Mouse (Mus musculus): ENCODE data around the gene Zbtb3. TPM values are rescaled to one million over a fixed set of nuclear protein-coding genes. Genes with fewer than 3 reads are reported as not detected.
"Not testable (repeated sequence)": the region's sequence is repeated elsewhere in the genome, so short reads cannot be mapped to it uniquely, and the experiment has no call there.

Zbtb3 gene
- total RNA-seq, 1 experiment from 2014 or later = 1.1 TPM

GRCm38 (mm10) chr19:8798264-8798946, 4.0 kb upstream of the Zbtb3 start, which contains the start of gene Polr2g:
TSS of gene Polr2g (minus strand) at chr19:8798577.
- ATAC-seq (replicated peaks; ENCODE audit: insufficient number of reproducible peaks, low FRiP score, low TSS enrichment, poor library complexity, severe bottlenecking) = peak; percentile 80

GRCm38 (mm10) chr19:8798947-8799315, 3.4 kb upstream of the Zbtb3 start:
- no peak for ATAC-seq (replicated peaks; ENCODE audit: insufficient number of reproducible peaks, low FRiP score, low TSS enrichment, poor library complexity, severe bottlenecking)

GRCm38 (mm10) chr19:8803204-8803780, 937 bp downstream of the Zbtb3 start:
- ATAC-seq (replicated peaks; ENCODE audit: insufficient number of reproducible peaks, low FRiP score, low TSS enrichment, poor library complexity, severe bottlenecking) = no peak

DNA sequence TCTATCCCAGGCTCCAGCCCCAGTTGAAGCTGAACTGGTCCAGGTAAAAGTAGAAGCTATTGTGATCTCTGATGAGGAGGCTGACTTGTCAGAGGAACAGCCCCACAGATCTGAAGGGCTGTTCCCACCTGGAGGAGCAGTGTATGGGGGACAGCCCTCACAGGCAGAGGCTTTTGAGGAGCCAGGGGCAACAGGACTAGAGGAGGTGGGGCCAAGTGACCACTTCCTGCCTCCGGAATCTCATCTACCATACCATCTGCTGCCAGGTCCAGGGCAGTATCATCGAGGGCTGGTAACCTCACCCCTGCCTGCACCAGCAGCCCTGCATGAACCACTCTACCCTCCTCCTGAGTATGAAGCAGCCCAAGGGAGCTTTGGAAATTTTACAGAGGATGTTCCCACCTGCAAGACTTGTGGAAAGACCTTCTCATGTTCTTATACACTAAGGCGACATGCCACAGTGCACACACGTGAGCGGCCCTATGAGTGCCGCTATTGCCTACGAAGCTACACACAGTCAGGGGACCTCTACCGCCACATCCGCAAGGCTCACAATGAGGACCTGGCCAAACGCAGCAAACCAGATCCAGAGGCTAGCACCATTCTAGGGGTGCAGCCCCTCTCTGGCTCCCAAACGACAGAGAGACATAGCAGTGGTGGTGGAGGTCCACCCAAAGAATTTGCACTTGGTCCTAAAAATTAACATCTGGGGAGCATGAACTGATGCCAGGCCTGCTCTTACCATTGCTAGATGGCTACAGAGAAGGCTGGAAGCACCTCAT, 1.7 kb downstream of the Zbtb3 start:
- ATAC-seq (replicated peaks; ENCODE audit: insufficient number of reproducible peaks, low FRiP score, low TSS enrichment, poor library complexity, severe bottlenecking) = no peak

DNA sequence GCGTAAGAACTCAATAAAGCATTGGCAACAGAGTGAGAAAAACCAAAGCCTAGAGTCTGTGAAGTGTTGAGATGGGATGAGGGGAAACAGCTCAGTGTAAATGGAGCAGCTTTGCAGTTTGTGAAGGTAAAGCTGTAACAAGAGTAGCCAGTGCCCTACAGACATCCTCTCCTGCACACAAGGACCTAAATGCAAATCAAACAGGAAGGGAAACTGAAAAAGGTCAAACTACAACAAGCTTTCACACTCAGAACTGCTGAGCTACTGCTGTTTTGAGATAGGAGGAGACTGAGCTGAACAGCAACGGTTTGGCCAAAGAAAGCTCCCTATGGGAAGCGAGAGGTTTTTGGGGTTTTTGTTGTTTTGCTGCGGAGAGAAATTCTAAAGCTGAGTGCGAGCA, 4.5 kb downstream of the Zbtb3 start:
- peak; percentile 28; the same call in 1 of the 2 replicates for ATAC-seq (replicated peaks; ENCODE audit: insufficient number of reproducible peaks, low FRiP score, low TSS enrichment, poor library complexity, severe bottlenecking)

DNA sequence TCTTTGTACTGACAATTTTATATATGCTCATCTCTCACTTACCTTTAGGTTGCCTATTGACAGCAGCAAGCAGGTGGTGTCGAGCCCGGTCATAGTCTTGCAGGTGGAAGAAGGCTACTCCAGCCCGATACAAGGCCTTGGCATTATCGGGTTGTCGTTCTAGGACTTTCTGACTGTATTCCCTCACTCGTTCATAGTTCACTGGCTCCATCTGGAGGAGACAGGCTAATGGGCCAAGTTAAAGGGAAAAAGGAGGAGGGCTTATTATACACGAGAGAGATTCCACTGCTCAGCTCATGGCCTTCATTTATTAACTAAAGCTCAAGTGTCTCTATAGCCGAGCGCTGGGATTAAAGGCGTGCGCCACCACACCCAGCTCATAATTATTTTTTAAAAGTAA, 13.5 kb downstream of the Zbtb3 start:
- no peak for ATAC-seq (replicated peaks; ENCODE audit: insufficient number of reproducible peaks, low FRiP score, low TSS enrichment, poor library complexity, severe bottlenecking)

DNA sequence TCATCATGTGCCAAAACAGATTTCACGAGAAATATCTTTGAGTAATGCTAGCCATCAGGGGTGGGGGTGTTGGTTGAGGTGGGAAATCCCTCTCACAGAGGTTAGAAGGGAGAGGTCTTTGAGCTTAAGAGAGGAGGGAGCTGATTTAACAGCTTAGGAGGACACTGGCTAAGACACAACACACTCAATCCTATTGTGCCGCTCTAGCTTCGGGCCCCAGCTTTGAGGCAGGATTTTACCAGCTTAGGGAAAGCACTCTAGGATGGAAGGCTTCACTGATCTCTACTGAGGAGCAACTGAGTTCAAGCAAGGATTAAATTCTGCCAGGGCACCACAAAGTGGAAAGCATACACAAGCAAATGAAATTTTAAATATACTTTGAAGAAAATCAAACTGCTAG, 14.6 kb downstream of the Zbtb3 start:
- ATAC-seq (replicated peaks; ENCODE audit: insufficient number of reproducible peaks, low FRiP score, low TSS enrichment, poor library complexity, severe bottlenecking) = no peak

DNA sequence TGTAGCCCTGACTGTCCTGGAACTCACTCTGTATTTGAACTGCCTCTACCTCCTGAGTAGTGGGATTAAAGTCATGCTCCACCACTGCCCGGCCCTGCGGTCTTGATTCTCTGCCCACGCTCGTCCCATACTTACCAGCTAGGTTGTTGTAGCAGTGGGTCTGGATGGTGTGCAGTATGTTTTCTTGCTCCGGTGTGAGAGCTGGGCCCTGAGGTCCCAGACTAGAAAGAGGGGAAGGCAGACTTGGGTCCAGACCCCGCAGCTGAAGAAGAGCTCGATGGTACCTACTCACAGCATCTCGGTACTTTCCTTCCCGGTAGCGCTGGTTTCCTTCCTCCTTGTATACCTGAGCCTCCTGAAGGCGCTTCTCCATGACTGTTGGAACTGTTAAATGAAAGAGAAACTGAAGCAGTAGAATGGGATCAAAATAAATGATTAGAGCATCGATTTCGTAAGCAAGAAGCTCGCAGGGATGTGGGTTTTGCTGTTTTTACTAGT, 16.0 kb downstream of the Zbtb3 start:
- ATAC-seq (replicated peaks; ENCODE audit: insufficient number of reproducible peaks, low FRiP score, low TSS enrichment, poor library complexity, severe bottlenecking) = no peak

DNA sequence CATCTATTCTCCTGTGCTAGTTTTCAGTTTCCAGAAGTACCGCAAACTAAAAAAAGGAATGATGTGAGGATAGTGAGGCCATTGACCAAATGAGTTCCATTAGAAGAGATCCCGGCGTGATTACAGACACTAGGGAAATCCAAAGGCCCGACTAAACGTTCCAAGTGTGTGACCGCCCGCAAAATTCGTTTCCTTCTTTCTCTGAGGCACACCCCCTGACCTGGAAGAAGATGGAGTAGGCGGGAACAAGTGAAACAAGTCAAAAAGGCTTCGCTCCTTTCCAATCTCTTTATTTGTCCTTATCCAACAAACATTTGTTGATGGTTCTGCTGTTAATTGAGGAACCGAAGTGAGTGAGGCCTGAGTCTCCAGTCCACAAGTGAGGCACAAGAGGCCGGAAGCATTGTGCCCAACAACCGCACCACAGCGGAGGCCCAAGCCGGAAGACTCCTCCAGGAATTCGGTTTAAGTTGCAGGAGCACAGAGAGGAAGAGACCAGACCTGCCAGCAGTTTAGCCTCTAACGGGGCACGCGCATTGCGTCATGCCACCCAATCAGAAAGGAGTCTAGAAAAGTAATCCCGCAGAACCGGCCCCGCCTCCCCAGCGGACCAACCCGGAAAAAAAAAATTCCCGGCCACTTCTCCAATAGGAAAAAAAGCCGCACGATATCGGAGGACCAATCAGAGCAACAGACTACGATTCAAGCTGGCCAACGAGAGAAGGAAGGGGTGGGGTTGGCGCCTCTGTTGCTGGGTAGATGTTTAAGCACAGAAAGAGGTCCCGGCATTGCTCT, 16.6 kb downstream of the Zbtb3 start, which contains the start of gene Ttc9c:
Gene Ttc9c, minus strand, starts transcription at position 533 of the 795 bp plus-strand sequence.
- peak; percentile 72 for ATAC-seq (replicated peaks; ENCODE audit: insufficient number of reproducible peaks, low FRiP score, low TSS enrichment, poor library complexity, severe bottlenecking)

DNA sequence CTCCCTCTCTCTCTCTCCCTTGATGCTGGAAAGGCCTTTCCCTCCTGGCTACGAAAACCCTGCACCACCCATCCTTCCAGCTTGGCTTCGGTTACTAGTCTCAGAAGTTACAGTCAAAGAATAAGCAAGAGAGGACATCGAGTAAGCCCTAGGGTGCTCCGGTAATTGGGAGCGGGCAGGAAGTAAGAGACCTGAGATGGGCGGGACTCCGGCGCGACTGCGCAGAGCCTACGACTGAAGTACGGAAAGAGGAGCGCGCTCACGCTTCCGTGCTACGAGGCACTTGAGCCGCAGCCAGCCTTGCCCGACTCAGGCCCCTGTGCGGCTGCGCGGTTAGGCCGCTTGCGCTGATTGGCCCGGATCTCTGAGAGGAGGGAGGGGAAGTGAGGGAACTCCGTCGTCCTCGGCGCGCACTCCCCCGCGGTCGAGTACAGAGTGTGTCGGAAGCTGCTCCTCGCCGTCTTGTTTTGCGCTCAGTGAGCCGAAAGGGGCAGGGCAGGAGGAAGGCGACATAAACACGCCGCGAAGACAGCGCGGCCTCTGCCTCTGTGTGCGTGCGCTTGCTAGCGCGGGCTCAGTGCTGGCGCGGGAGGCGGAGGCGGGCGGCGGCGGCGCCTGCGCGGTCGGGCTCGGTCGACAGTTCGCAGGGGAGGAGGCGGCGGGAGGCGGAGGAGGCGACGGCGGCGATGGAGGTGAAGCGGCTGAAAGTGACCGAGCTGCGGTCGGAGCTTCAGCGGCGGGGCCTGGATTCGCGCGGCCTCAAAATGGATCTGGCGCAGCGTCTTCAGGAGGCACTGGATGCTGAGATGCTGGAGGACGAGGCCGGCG, 17.5 kb downstream of the Zbtb3 start, which contains the start of gene Hnrnpul2:
Gene Hnrnpul2, plus strand, starts transcription at position 415 of the 828 bp plus-strand sequence.
- peak; percentile 87 for ATAC-seq (replicated peaks; ENCODE audit: insufficient number of reproducible peaks, low FRiP score, low TSS enrichment, poor library complexity, severe bottlenecking)

DNA sequence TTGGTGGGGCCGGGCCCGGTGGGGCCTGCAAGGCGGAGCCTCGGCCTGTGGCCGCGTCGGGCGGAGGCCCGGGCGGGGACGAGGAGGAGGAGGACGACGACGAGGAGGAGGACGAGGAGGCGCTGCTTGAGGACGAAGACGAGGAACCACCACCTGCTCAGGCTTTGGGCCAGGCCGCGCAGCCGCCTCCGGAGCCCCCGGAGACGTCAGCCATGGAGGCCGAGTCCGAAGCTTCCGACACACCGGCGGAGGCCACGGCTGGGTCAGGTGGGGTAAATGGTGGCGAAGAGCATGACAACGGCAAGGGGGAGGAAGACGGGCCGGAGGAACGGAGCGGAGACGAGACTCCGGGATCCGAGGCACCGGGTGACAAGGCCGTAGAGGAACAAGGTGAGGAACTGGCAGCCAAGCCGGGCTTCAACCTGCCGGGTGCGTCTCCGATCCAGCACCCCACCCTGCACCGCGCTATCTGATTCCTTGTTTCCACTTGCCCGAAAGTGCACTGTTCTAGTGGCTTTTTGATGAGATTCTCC, 18.1 kb downstream of the Zbtb3 start:
- no peak for ATAC-seq (replicated peaks; ENCODE audit: insufficient number of reproducible peaks, low FRiP score, low TSS enrichment, poor library complexity, severe bottlenecking)

- ATAC-seq (replicated peaks; ENCODE audit: insufficient number of reproducible peaks, low FRiP score, low TSS enrichment, poor library complexity, severe bottlenecking) = no peak
Measured at GRCm38 (mm10) chr19:8821146-8821545, 18.8 kb downstream of the Zbtb3 start.

DNA sequence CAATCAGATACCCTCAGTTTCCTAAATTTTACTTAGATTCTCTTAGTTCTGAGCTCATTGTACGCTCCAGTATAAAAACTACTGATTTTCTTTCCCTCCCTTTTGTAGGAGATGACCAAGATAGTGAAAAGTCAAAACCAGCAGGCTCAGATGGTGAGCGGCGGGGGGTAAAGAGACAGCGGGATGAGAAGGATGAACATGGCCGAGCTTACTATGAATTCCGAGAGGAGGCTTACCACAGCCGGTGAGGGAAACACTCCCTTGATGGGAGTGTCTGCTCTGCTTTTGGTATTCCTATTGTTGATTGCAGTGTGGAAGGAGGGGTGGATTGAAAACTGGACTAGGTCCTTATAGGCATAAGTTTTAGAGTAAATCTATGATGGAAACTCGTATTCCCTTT, 20.3 kb downstream of the Zbtb3 start:
- ATAC-seq (replicated peaks; ENCODE audit: insufficient number of reproducible peaks, low FRiP score, low TSS enrichment, poor library complexity, severe bottlenecking) = no peak

DNA sequence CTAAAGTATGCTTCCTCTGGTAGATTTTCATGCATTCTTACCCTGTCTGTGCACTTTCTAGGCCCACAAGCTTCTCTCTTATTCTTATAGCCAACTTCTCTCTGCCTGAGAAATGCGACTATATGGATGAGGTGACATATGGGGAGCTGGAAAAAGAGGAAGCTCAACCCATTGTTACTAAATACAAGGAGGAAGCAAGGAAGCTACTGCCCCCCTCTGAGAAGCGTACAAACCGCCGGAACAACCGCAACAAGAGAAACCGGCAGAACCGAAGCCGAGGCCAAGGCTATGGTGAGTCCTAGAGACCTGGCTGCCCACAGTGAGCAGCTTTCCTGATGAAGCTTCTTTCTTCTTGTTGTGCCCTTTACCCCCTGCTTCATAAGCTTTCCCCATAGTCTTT, 27.3 kb downstream of the Zbtb3 start, which contains the start of gene AC129217.1:
Gene AC129217.1, plus strand, starts transcription at position 114 of the 400 bp plus-strand sequence.
- peak; percentile 86 for ATAC-seq (replicated peaks; ENCODE audit: insufficient number of reproducible peaks, low FRiP score, low TSS enrichment, poor library complexity, severe bottlenecking)

DNA sequence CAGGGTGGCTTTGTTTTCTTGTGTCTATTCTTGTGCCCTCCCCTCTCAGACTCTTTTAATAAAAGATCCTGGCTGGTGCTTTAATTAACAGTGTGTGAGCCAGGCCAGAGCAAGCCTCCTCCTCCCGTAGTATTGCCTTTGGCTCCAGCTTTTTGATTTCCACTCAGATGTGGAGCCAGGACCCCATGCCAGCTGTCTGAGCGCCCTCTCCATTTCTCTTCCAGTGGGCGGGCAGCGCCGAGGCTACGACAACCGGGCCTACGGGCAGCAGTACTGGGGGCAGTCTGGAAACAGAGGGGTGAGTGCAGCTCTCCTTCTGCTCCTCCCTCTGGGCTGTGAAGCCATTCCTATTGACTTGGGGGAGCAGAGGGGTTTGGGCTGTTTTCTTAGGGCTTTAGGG, 28.3 kb downstream of the Zbtb3 start:
- no peak for ATAC-seq (replicated peaks; ENCODE audit: insufficient number of reproducible peaks, low FRiP score, low TSS enrichment, poor library complexity, severe bottlenecking)

DNA sequence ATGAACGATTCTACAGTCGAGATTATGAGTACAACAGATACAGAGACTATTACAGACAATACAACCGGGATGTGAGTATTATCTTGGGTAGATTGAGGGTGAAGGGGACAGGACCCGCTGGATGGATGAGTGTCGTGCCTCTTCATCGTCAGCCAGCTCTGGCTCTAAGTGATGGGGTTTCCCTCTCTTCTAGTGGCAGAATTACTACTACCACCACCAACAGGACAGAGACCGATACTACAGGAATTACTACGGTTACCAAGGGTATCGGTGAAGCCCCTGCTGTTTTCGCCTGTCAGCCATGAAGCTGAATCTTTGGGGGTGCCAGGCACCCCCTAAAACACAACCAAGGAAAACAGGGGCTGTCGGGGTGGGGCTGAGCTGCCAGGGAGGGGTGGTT, 28.9 kb downstream of the Zbtb3 start:
- ATAC-seq (replicated peaks; ENCODE audit: insufficient number of reproducible peaks, low FRiP score, low TSS enrichment, poor library complexity, severe bottlenecking) = no peak

DNA sequence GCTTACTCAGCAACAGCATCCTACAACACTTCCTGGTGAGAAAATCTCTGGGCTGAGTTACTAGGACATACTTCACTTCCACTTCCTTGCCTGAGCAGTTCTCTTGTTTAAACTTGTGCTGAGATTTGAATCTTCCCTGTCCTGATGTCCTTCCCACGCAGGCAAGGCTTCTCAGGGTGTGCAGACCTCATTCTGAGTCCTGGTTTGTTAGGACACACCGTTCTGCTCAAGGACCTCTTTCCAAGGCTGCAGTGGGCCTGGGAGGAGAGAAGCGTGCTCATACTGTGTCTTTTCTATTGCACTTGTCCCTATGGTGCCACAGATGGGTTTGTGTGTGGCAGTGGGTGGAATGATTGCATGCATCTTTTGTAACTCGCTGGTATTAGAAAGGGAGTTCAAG, 30.6 kb downstream of the Zbtb3 start:
- no peak for ATAC-seq (replicated peaks; ENCODE audit: insufficient number of reproducible peaks, low FRiP score, low TSS enrichment, poor library complexity, severe bottlenecking)

GRCm38 (mm10) chr19:8836327-8836726, 34.0 kb downstream of the Zbtb3 start:
- ATAC-seq (replicated peaks; ENCODE audit: insufficient number of reproducible peaks, low FRiP score, low TSS enrichment, poor library complexity, severe bottlenecking) = not testable (repeated sequence)
